8 mouse cellular contexts compared by ENCODE assay signal in the genomic region with DNA sequence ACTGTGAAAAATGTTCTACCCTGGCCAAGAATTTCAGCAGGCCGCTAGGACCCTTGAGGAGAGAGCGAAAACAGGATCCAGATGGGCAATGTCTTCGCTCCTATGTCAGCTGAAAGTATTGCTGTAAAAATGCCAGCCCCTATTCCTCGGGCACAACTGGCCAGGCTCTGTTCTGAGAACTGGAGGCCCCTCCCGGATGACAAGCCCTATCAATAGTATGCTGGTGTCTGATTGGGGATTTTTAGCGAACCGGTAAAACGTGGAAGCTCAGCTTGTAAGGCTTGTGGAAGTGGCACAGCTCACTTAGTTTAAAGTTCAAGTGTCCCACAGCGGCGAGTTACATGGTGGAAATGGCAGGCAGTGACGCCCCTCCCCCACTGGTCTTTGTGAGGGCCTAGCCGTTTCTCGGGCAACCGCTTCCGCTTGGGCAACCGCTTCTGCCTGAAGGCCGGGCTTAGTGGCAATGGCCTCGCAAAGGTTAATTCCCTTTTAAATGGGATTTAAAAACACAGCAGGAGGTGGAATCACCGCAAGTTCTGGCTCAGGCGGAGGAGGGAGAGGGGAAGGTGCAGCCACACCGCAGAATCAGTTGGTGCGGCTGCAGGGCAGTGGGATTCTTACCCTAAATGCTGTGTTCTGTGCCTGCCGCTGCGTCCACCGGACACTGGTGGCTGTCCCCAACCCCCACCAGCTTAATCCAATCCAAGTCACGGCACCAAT. TPM values are rescaled to one million over a fixed set of nuclear protein-coding genes. Genes with fewer than 3 reads are reported as not detected.
DNase-seq lines count a peak whose midpoint lies in the region; TF ChIP-seq lines count a peak whose summit lies in the region.

No protein-coding gene starts in this region.

- peak overlapping the region; percentile 18; the same call in 1 of the 2 replicates for H3K9ac ChIP-seq in heart, adult 2 months (ENCODE audit: low read depth, low read length)

- TF ChIP-seq CTCF in heart, adult 2 months (IDR thresholded peaks at IDR 0.05): no peak

- WGBS in embryonic facial prominence, embryonic 10.5 days: 6% methylated on average over 26 of the region's 26 CpGs
- WGBS in heart, adult 2 months: 9% methylated on average over 26 of the region's 26 CpGs
- 4% methylated on average over 26 of the region's 26 CpGs for WGBS in midbrain, embryonic 10.5 days

- peak; percentile 18 to 58 for DNase-seq in adrenal gland, postnatal 4 days (ENCODE audit: low spot score in 2 of 2)
- peak; percentile 92 for DNase-seq in embryonic facial prominence, embryonic 10.5 days (ENCODE audit: low spot score)
- DNase-seq in heart, adult 2 months: peak; percentile 70 to 81
- peak; percentile 73 for DNase-seq in kidney, adult 18-20 months
- DNase-seq in left cerebral cortex, postnatal 4 days: peak; percentile 94
- peak; percentile 95 for DNase-seq in midbrain, embryonic 10.5 days (ENCODE audit: low spot score)
- peak; percentile 75 for DNase-seq in right cerebral cortex, postnatal 25 days
- DNase-seq in urinary bladder, postnatal 36 days (ENCODE audit: low spot score in 2 of 2): peak; percentile 47 to 82

- H3K79me2 ChIP-seq in heart, adult 2 months (replicated peaks; ENCODE audit: control insufficient read depth, insufficient read depth, low read length): no peaks in the 10 kb centered on the region

- no peaks in the 10 kb centered on the region for H3K9me3 ChIP-seq in embryonic facial prominence, embryonic 10.5 days
- peaks cover 5% of the 10 kb centered on the region for H3K9me3 ChIP-seq in midbrain, embryonic 10.5 days (replicated peaks)

- intact Hi-C loops in heart, adult 2 months (cut with DNase I): no loop called here
- intact Hi-C loops in left cerebral cortex, postnatal 4 days (cut with DNase I): loop anchor here (10.0 kb wide), 1 partner anchor 219 kb away; the partner anchor contains the start of gene Ccdc85a

- H3K4me3 ChIP-seq in embryonic facial prominence, embryonic 10.5 days: peak overlapping the region; percentile 50
- H3K4me3 ChIP-seq in heart, adult 2 months: peak overlapping the region; percentile 38
- H3K4me3 ChIP-seq in midbrain, embryonic 10.5 days: peak overlapping the region; percentile 45

- peaks cover 11% of the 10 kb centered on the region for H3K4me1 ChIP-seq in embryonic facial prominence, embryonic 10.5 days
- H3K4me1 ChIP-seq in heart, adult 2 months (ENCODE audit: control insufficient read depth, insufficient read depth, low read length): no peaks in the 10 kb centered on the region
- H3K4me1 ChIP-seq in midbrain, embryonic 10.5 days: peaks cover 23% of the 10 kb centered on the region

- TF ChIP-seq POLR2A in heart, adult 2 months (IDR thresholded peaks at IDR 0.05; ENCODE audit: insufficient read depth, low read depth, low read length): no peak

- peak overlapping the region; percentile 88 for H3K27ac ChIP-seq in embryonic facial prominence, embryonic 10.5 days (replicated peaks)
- H3K27ac ChIP-seq in heart, adult 2 months: no peak overlapping the region; the same call in 1 of the 2 replicates
- H3K27ac ChIP-seq in midbrain, embryonic 10.5 days (replicated peaks): peak overlapping the region; percentile 86

- 0 out of 2 replicates have a peak, but pooled peaks cover 5% of the 10 kb centered on the region for H3K27me3 ChIP-seq in embryonic facial prominence, embryonic 10.5 days (replicated peaks; ENCODE audit: low read depth, poor library complexity, severe bottlenecking)
- no peaks in the 10 kb centered on the region for H3K27me3 ChIP-seq in heart, adult 2 months (ENCODE audit: control insufficient read depth, insufficient read depth, low read length)
- peaks cover 29% of the 10 kb centered on the region for H3K27me3 ChIP-seq in midbrain, embryonic 10.5 days (ENCODE audit: low read depth, poor library complexity, severe bottlenecking)

- no peaks in the 10 kb centered on the region for H3K36me3 ChIP-seq in embryonic facial prominence, embryonic 10.5 days (replicated peaks)
- H3K36me3 ChIP-seq in heart, adult 2 months (ENCODE audit: control insufficient read depth, insufficient read depth, low read length): no peaks in the 10 kb centered on the region
- H3K36me3 ChIP-seq in midbrain, embryonic 10.5 days: no peaks in the 10 kb centered on the region

- TF ChIP-seq EP300 in heart, adult 2 months (IDR thresholded peaks at IDR 0.05; ENCODE audit: insufficient read depth, low read depth, low read length): no peak

RNA-seq across cellular contexts. Expression of gene Gm6685, which starts 25.7 kb away (rescaled TPM):
- total RNA-seq in adrenal gland, postnatal 4 days (2021): 1 to 10 TPM; 6.5 to 7.8 TPM
- 0.39 and 0.40 TPM in 2 replicates for polyA plus RNA-seq in embryonic facial prominence, embryonic 10.5 days (2016; fragmentation: Nextera tagmentation; extraction: Ambion mirVana)
- total RNA-seq in heart, adult 2 months (2021): 1 to 10 TPM; 4.0 to 5.1 TPM
- polyA plus RNA-seq in heart, adult 2 months (2012; rRNA removed): 0.57 and 2.1 TPM in 2 replicates
- total RNA-seq in left cerebral cortex, postnatal 4 days (2021): 1 to 10 TPM; 4.9 to 7.3 TPM
- polyA plus RNA-seq in midbrain, embryonic 10.5 days (2016; fragmentation: Nextera tagmentation; extraction: Ambion mirVana): 0.21 and 0.61 TPM in 2 replicates

Comparison
In these comparisons a context has a peak if more than half of its experiments do, and no peak if none do; other contexts are left out.
1. DNase-seq: peak in every context shown above with its lines; median percentile 95 in midbrain, embryonic 10.5 days; 94 in left cerebral cortex, postnatal 4 days; 92 in embryonic facial prominence, embryonic 10.5 days; 76 in heart, adult 2 months; 75 in right cerebral cortex, postnatal 25 days; 73 in kidney, adult 18-20 months; 64 in urinary bladder, postnatal 36 days; 38 in adrenal gland, postnatal 4 days.